Mouse (Mus musculus) hindbrain, embryonic 15.5 days (tissue): ENCODE data around the gene Tnik. TPM values are rescaled to one million over a fixed set of nuclear protein-coding genes. Genes with fewer than 3 reads are reported as not detected.

Source experiments
- ATAC-seq: fragments of 200-750 bp; cut with Nextera tagmentation; 2 replicates; pipeline ENCODE4 v1.8.0; 2017; ENCODE audit warnings: low read depth, moderate number of reproducible peaks, moderate TSS enrichment; ENCODE audit not compliant: low FRiP score
- H3K27ac ChIP-seq: fragments of 300-500 bp; sonication (generic); replicated peaks from 2 replicates; pipeline ENCODE4 v1.5.1; 2015; ENCODE audit warnings: mild to moderate bottlenecking, inconsistent platforms
- H3K27me3 ChIP-seq: fragments of 300-500 bp; sonication (generic); 2 replicates; pipeline ENCODE4 v1.6.1; 2015; ENCODE audit warnings: control low read depth, inconsistent platforms
- H3K36me3 ChIP-seq: fragments of 300-500 bp; sonication (generic); 2 replicates; pipeline ENCODE4 v1.6.1; 2015; ENCODE audit warnings: control low read depth, inconsistent platforms
- H3K4me1 ChIP-seq: fragments of 300-500 bp; sonication (generic); replicated peaks from 2 replicates; pipeline ENCODE4 v1.6.1; 2015; ENCODE audit warnings: control low read depth, inconsistent platforms
- H3K4me2 ChIP-seq: fragments of 300-500 bp; sonication (generic); 2 replicates; pipeline ENCODE4 v1.6.1; 2015; ENCODE audit warnings: moderate library complexity, mild to moderate bottlenecking, inconsistent platforms
- H3K4me3 ChIP-seq: fragments of 300-500 bp; sonication (generic); 2 replicates; pipeline ENCODE4 v1.5.1; 2015; ENCODE audit warnings: mild to moderate bottlenecking, inconsistent platforms
- H3K9ac ChIP-seq: fragments of 300-500 bp; sonication (generic); 2 replicates; pipeline ENCODE4 v1.6.1; 2015; ENCODE audit warnings: inconsistent platforms
- H3K9me3 ChIP-seq: fragments of 300-500 bp; sonication (generic); 2 replicates; pipeline ENCODE4 v1.6.1; 2016; ENCODE audit warnings: control low read depth, inconsistent platforms
- WGBS: fragments of 180-500 bp; shearing (Covaris S2); methylation state at CpG from one replicate; pipeline ENCODE4 v1.1.7; 2015; 5-methylcytosine and 5-hydroxymethylcytosine counted together
- polyA plus RNA-seq: library from polyadenylated mRNA; unstranded; fragments of >200 nt; fragmentation: Nextera tagmentation; extraction: Ambion mirVana; gene quantifications from 2 replicates; pipeline ENCODE4 v1.2.1, GENCODE M21; 2015

Tnik gene
- polyA plus RNA-seq, 1 experiment from 2014 or later, result 66.1 TPM

GRCm38 (mm10) chr3:28363441-28364125, 100.6 kb downstream of the Tnik start:
- Histone ChIP-seq H3K9me3 (no peaks in the 10 kb centered on the region), H3K27me3 (no peaks in the 10 kb centered on the region), H3K27ac (no peak overlapping the region), H3K4me2 (no peak overlapping the region), H3K4me3 (no peak overlapping the region), H3K4me1 (no peaks in the 10 kb centered on the region; the same call in 1 of the 2 replicates), H3K36me3 (peaks cover 5% of the 10 kb centered on the region; the same call in 1 of the 2 replicates), H3K9ac (no peak overlapping the region)
- ATAC-seq, result no peak
- 77% methylated on average over 5 of the region's 5 CpGs for WGBS

GRCm38 (mm10) chr3:28368746-28369145, 105.7 kb downstream of the Tnik start:
- no peaks in the 10 kb centered on the region for H3K4me1 ChIP-seq
- H3K27me3 ChIP-seq, result no peaks in the 10 kb centered on the region
- WGBS, result 87% methylated on average over 5 of the region's 5 CpGs
- H3K4me2 ChIP-seq, result no peak overlapping the region
- H3K36me3 ChIP-seq, result no peaks in the 10 kb centered on the region; the same call in 1 of the 2 replicates
- H3K27ac ChIP-seq, result no peak overlapping the region
- ATAC-seq, result no peak
- H3K9ac ChIP-seq, result no peak overlapping the region
- H3K9me3 ChIP-seq, result no peaks in the 10 kb centered on the region
- H3K4me3 ChIP-seq, result no peak overlapping the region

GRCm38 (mm10) chr3:28369266-28369665, 106.3 kb downstream of the Tnik start:
- ATAC-seq, result no peak
- Histone ChIP-seq H3K36me3 (no peaks in the 10 kb centered on the region), H3K4me3 (no peak overlapping the region), H3K4me2 (no peak overlapping the region), H3K27ac (no peak overlapping the region), H3K9ac (no peak overlapping the region), H3K9me3 (no peaks in the 10 kb centered on the region), H3K4me1 (no peaks in the 10 kb centered on the region), H3K27me3 (no peaks in the 10 kb centered on the region)
- WGBS, result 86% methylated on average over 1 of the region's 1 CpGs

GRCm38 (mm10) chr3:28369698-28370097, 106.7 kb downstream of the Tnik start:
- H3K36me3 ChIP-seq, result no peaks in the 10 kb centered on the region
- no peak overlapping the region for H3K4me2 ChIP-seq
- 73% methylated on average over 5 of the region's 5 CpGs for WGBS
- H3K27me3 ChIP-seq, result no peaks in the 10 kb centered on the region
- ATAC-seq, result no peak
- H3K4me1 ChIP-seq, result no peaks in the 10 kb centered on the region
- no peak overlapping the region for H3K9ac ChIP-seq
- no peak overlapping the region for H3K4me3 ChIP-seq
- H3K27ac ChIP-seq, result no peak overlapping the region
- no peaks in the 10 kb centered on the region for H3K9me3 ChIP-seq

- no peak overlapping the region for H3K9ac ChIP-seq
- no peaks in the 10 kb centered on the region for H3K4me1 ChIP-seq
- no peak for ATAC-seq
- no peak overlapping the region for H3K27ac ChIP-seq
- no peaks in the 10 kb centered on the region for H3K36me3 ChIP-seq
- WGBS, result 97% methylated on average over 1 of the region's 1 CpGs
- no peaks in the 10 kb centered on the region for H3K27me3 ChIP-seq
- no peak overlapping the region for H3K4me3 ChIP-seq
- no peaks in the 10 kb centered on the region for H3K9me3 ChIP-seq
- no peak overlapping the region for H3K4me2 ChIP-seq
Measured at GRCm38 (mm10) chr3:28371583-28371982, 108.6 kb downstream of the Tnik start.

- Histone ChIP-seq H3K9ac (no peak overlapping the region), H3K4me2 (no peak overlapping the region), H3K36me3 (no peaks in the 10 kb centered on the region), H3K27me3 (no peaks in the 10 kb centered on the region), H3K4me3 (no peak overlapping the region), H3K9me3 (no peaks in the 10 kb centered on the region), H3K27ac (no peak overlapping the region), H3K4me1 (no peaks in the 10 kb centered on the region)
- 93% methylated on average over 2 of the region's 2 CpGs for WGBS
- no peak for ATAC-seq
Measured at GRCm38 (mm10) chr3:28372459-28372858, 109.4 kb downstream of the Tnik start.

- Histone ChIP-seq H3K4me2 (no peak overlapping the region), H3K27me3 (no peaks in the 10 kb centered on the region), H3K27ac (no peak overlapping the region), H3K9me3 (no peaks in the 10 kb centered on the region), H3K36me3 (no peaks in the 10 kb centered on the region), H3K4me3 (no peak overlapping the region), H3K4me1 (peaks cover 4% of the 10 kb centered on the region; the same call in 1 of the 2 replicates), H3K9ac (no peak overlapping the region)
- 92% methylated on average over 6 of the region's 6 CpGs for WGBS
- no peak for ATAC-seq
Measured at GRCm38 (mm10) chr3:28374738-28375510, 111.9 kb downstream of the Tnik start.

GRCm38 (mm10) chr3:28380224-28380623, 117.2 kb downstream of the Tnik start:
- H3K27ac ChIP-seq, result no peak overlapping the region
- no peak overlapping the region for H3K4me3 ChIP-seq
- no peaks in the 10 kb centered on the region for H3K36me3 ChIP-seq
- no peaks in the 10 kb centered on the region for H3K27me3 ChIP-seq
- no peaks in the 10 kb centered on the region for H3K9me3 ChIP-seq
- ATAC-seq, result no peak
- H3K4me2 ChIP-seq, result no peak overlapping the region
- peaks cover 40% of the 10 kb centered on the region for H3K4me1 ChIP-seq
- 42% methylated on average over 2 of the region's 2 CpGs for WGBS
- H3K9ac ChIP-seq, result no peak overlapping the region

- WGBS, result 28% methylated on average over 11 of the region's 11 CpGs
- Histone ChIP-seq H3K27ac (peak overlapping the region; percentile 73), H3K4me2 (peak overlapping the region; percentile 24; the same call in 1 of the 2 replicates), H3K4me1 (peaks cover 41% of the 10 kb centered on the region), H3K27me3 (no peaks in the 10 kb centered on the region), H3K4me3 (no peak overlapping the region), H3K36me3 (no peaks in the 10 kb centered on the region), H3K9me3 (no peaks in the 10 kb centered on the region), H3K9ac (no peak overlapping the region)
- 0 out of 2 replicates have a peak, but pooled peaks have one; percentile 29 for ATAC-seq
Measured at GRCm38 (mm10) chr3:28383526-28384126, 120.6 kb downstream of the Tnik start.

GRCm38 (mm10) chr3:28385199-28385975, 122.4 kb downstream of the Tnik start:
- ATAC-seq, result no peak
- Histone ChIP-seq H3K27ac (peak overlapping the region; percentile 73; the same call in 1 of the 2 replicates), H3K9me3 (no peaks in the 10 kb centered on the region), H3K9ac (no peak overlapping the region), H3K4me2 (no peak overlapping the region), H3K4me3 (no peak overlapping the region), H3K27me3 (no peaks in the 10 kb centered on the region), H3K4me1 (peaks cover 33% of the 10 kb centered on the region), H3K36me3 (no peaks in the 10 kb centered on the region)
- 91% methylated on average over 10 of the region's 10 CpGs for WGBS

GRCm38 (mm10) chr3:28388540-28388939, 125.5 kb downstream of the Tnik start:
- Histone ChIP-seq H3K36me3 (no peaks in the 10 kb centered on the region), H3K4me2 (no peak overlapping the region), H3K27ac (no peak overlapping the region), H3K4me1 (peaks cover 18% of the 10 kb centered on the region), H3K9me3 (no peaks in the 10 kb centered on the region), H3K4me3 (no peak overlapping the region), H3K27me3 (no peaks in the 10 kb centered on the region), H3K9ac (no peak overlapping the region)
- WGBS, result 85% methylated on average over 3 of the region's 3 CpGs
- ATAC-seq, result no peak
